Mouse (Mus musculus): ENCODE measurements around the gene Astn2. TPM values are rescaled to one million over a fixed set of nuclear protein-coding genes. Genes with fewer than 3 reads are reported as not detected.
A peak's percentile ranks its signal among the peaks of the same experiment; 100 is the strongest.

The Astn2 gene
- polyA plus RNA-seq, 1 experiment from 2014 or later: 1.2 TPM

GRCm38 (mm10) chr4:66002936-66003335 lies 401.5 kb downstream of the Astn2 start:
- no peak for ATAC-seq (ENCODE audit: low FRiP score)
- Histone ChIP-seq H3K27me3 (ENCODE audit: control insufficient read depth, insufficient read depth, low read length) (no peaks in the 10 kb centered on the region), H3K27ac (ENCODE audit: low read depth, low read length) (no peak overlapping the region), H3K4me1 (replicated peaks; ENCODE audit: control insufficient read depth, insufficient read depth, low read length) (no peaks in the 10 kb centered on the region), H3K4me2 (replicated peaks; ENCODE audit: low read depth, low read length) (no peak overlapping the region), H3K36me3 (ENCODE audit: control insufficient read depth, insufficient read depth, low read length) (no peaks in the 10 kb centered on the region), H3K4me3 (ENCODE audit: low read depth, low read length) (no peak overlapping the region), H3K9ac (ENCODE audit: low read depth, low read length) (no peak overlapping the region), H3K9me3 (ENCODE audit: control insufficient read depth, low read length) (no peaks in the 10 kb centered on the region)
- no peak for DNase-seq (ENCODE audit: low spot score)

GRCm38 (mm10) chr4:65983643-65984042 lies 420.8 kb downstream of the Astn2 start:
- Histone ChIP-seq H3K4me3 (ENCODE audit: low read depth, low read length) (no peak overlapping the region), H3K27ac (ENCODE audit: low read depth, low read length) (no peak overlapping the region), H3K27me3 (ENCODE audit: control insufficient read depth, insufficient read depth, low read length) (no peaks in the 10 kb centered on the region), H3K9ac (ENCODE audit: low read depth, low read length) (no peak overlapping the region), H3K36me3 (ENCODE audit: control insufficient read depth, insufficient read depth, low read length) (no peaks in the 10 kb centered on the region), H3K4me2 (replicated peaks; ENCODE audit: low read depth, low read length) (no peak overlapping the region), H3K9me3 (ENCODE audit: control insufficient read depth, low read length) (no peaks in the 10 kb centered on the region), H3K4me1 (replicated peaks; ENCODE audit: control insufficient read depth, insufficient read depth, low read length) (no peaks in the 10 kb centered on the region)
- WGBS: 92% methylated on average over 2 of the region's 2 CpGs
- DNase-seq (ENCODE audit: low spot score): no peak
- no peak for ATAC-seq (ENCODE audit: low FRiP score)

- Histone ChIP-seq H3K27ac (ENCODE audit: low read depth, low read length) (no peak overlapping the region), H3K9ac (ENCODE audit: low read depth, low read length) (no peak overlapping the region), H3K36me3 (ENCODE audit: control insufficient read depth, insufficient read depth, low read length) (no peaks in the 10 kb centered on the region), H3K4me1 (replicated peaks; ENCODE audit: control insufficient read depth, insufficient read depth, low read length) (no peaks in the 10 kb centered on the region), H3K9me3 (ENCODE audit: control insufficient read depth, low read length) (no peaks in the 10 kb centered on the region), H3K4me3 (ENCODE audit: low read depth, low read length) (no peak overlapping the region), H3K4me2 (replicated peaks; ENCODE audit: low read depth, low read length) (no peak overlapping the region), H3K27me3 (ENCODE audit: control insufficient read depth, insufficient read depth, low read length) (no peaks in the 10 kb centered on the region)
- DNase-seq (ENCODE audit: low spot score) (peak; percentile 10), ATAC-seq (ENCODE audit: low FRiP score) (no peak)
- WGBS: 74% methylated on average over 4 of the region's 4 CpGs
Observed at GRCm38 (mm10) chr4:65982882-65983281, 421.5 kb downstream of the Astn2 start.

- Histone ChIP-seq H3K4me3 (ENCODE audit: low read depth, low read length) (no peak overlapping the region), H3K4me1 (replicated peaks; ENCODE audit: control insufficient read depth, insufficient read depth, low read length) (no peaks in the 10 kb centered on the region)
- no peak for DNase-seq (ENCODE audit: low spot score)
Observed at GRCm38 (mm10) chr4:65976251-65976650, 428.2 kb downstream of the Astn2 start.

GRCm38 (mm10) chr4:65972395-65972794 lies 432.0 kb downstream of the Astn2 start:
- H3K4me1 ChIP-seq (replicated peaks; ENCODE audit: control insufficient read depth, insufficient read depth, low read length): no peaks in the 10 kb centered on the region
- DNase-seq (ENCODE audit: low spot score): no peak
- no peaks in the 10 kb centered on the region for H3K36me3 ChIP-seq (ENCODE audit: control insufficient read depth, insufficient read depth, low read length)
- H3K4me3 ChIP-seq (ENCODE audit: low read depth, low read length): no peak overlapping the region
- no peak overlapping the region for H3K27ac ChIP-seq (ENCODE audit: low read depth, low read length)
- no peak overlapping the region for H3K4me2 ChIP-seq (replicated peaks; ENCODE audit: low read depth, low read length)
- 88% methylated on average over 1 of the region's 1 CpGs for WGBS
- H3K9me3 ChIP-seq (ENCODE audit: control insufficient read depth, low read length): no peaks in the 10 kb centered on the region
- H3K9ac ChIP-seq (ENCODE audit: low read depth, low read length): no peak overlapping the region
- no peaks in the 10 kb centered on the region for H3K27me3 ChIP-seq (ENCODE audit: control insufficient read depth, insufficient read depth, low read length)
- ATAC-seq (ENCODE audit: low FRiP score): no peak

More at GRCm38 (mm10) chr4:65976251-65976650, 428.2 kb downstream of the Astn2 start:
- 82% methylated on average over 3 of the region's 3 CpGs for WGBS
- Histone ChIP-seq H3K9ac (ENCODE audit: low read depth, low read length) (no peak overlapping the region), H3K27ac (ENCODE audit: low read depth, low read length) (no peak overlapping the region), H3K4me2 (replicated peaks; ENCODE audit: low read depth, low read length) (no peak overlapping the region), H3K9me3 (ENCODE audit: control insufficient read depth, low read length) (no peaks in the 10 kb centered on the region), H3K27me3 (ENCODE audit: control insufficient read depth, insufficient read depth, low read length) (no peaks in the 10 kb centered on the region), H3K36me3 (ENCODE audit: control insufficient read depth, insufficient read depth, low read length) (no peaks in the 10 kb centered on the region)
- ATAC-seq (ENCODE audit: low FRiP score): no peak

GRCm38 (mm10) chr4:65969318-65969717 lies 435.1 kb downstream of the Astn2 start:
- H3K9ac ChIP-seq (ENCODE audit: low read depth, low read length): no peak overlapping the region
- H3K4me2 ChIP-seq (replicated peaks; ENCODE audit: low read depth, low read length): no peak overlapping the region
- no peaks in the 10 kb centered on the region for H3K36me3 ChIP-seq (ENCODE audit: control insufficient read depth, insufficient read depth, low read length)
- H3K9me3 ChIP-seq (ENCODE audit: control insufficient read depth, low read length): no peaks in the 10 kb centered on the region
- H3K27ac ChIP-seq (ENCODE audit: low read depth, low read length): no peak overlapping the region
- ATAC-seq (ENCODE audit: low FRiP score) (no peak), DNase-seq (ENCODE audit: low spot score) (no peak)
- H3K4me3 ChIP-seq (ENCODE audit: low read depth, low read length): no peak overlapping the region
- 76% methylated on average over 2 of the region's 2 CpGs for WGBS
- no peaks in the 10 kb centered on the region for H3K27me3 ChIP-seq (ENCODE audit: control insufficient read depth, insufficient read depth, low read length)
- H3K4me1 ChIP-seq (replicated peaks; ENCODE audit: control insufficient read depth, insufficient read depth, low read length): no peaks in the 10 kb centered on the region

GRCm38 (mm10) chr4:65964604-65965003 lies 439.8 kb downstream of the Astn2 start:
- H3K4me2 ChIP-seq (replicated peaks; ENCODE audit: low read depth, low read length): no peak overlapping the region
- ATAC-seq (ENCODE audit: low FRiP score) (no peak), DNase-seq (ENCODE audit: low spot score) (no peak)
- H3K9ac ChIP-seq (ENCODE audit: low read depth, low read length): no peak overlapping the region
- H3K27ac ChIP-seq (ENCODE audit: low read depth, low read length): no peak overlapping the region
- no peaks in the 10 kb centered on the region for H3K9me3 ChIP-seq (ENCODE audit: control insufficient read depth, low read length)
- no peak overlapping the region for H3K4me3 ChIP-seq (ENCODE audit: low read depth, low read length)
- no peaks in the 10 kb centered on the region for H3K27me3 ChIP-seq (ENCODE audit: control insufficient read depth, insufficient read depth, low read length)
- H3K36me3 ChIP-seq (ENCODE audit: control insufficient read depth, insufficient read depth, low read length): no peaks in the 10 kb centered on the region
- H3K4me1 ChIP-seq (replicated peaks; ENCODE audit: control insufficient read depth, insufficient read depth, low read length): no peaks in the 10 kb centered on the region
- 80% methylated on average over 3 of the region's 3 CpGs for WGBS

- no peaks in the 10 kb centered on the region for H3K4me1 ChIP-seq (replicated peaks; ENCODE audit: control insufficient read depth, insufficient read depth, low read length)
- no peak overlapping the region for H3K9ac ChIP-seq (ENCODE audit: low read depth, low read length)
- H3K27me3 ChIP-seq (ENCODE audit: control insufficient read depth, insufficient read depth, low read length): no peaks in the 10 kb centered on the region
- H3K9me3 ChIP-seq (ENCODE audit: control insufficient read depth, low read length): no peaks in the 10 kb centered on the region
- H3K4me3 ChIP-seq (ENCODE audit: low read depth, low read length): no peak overlapping the region
- ATAC-seq (ENCODE audit: low FRiP score): no peak
- H3K27ac ChIP-seq (ENCODE audit: low read depth, low read length): no peak overlapping the region
- no peak for DNase-seq (ENCODE audit: low spot score)
- WGBS: 87% methylated on average over 5 of the region's 5 CpGs
- H3K4me2 ChIP-seq (replicated peaks; ENCODE audit: low read depth, low read length): no peak overlapping the region
- no peaks in the 10 kb centered on the region for H3K36me3 ChIP-seq (ENCODE audit: control insufficient read depth, insufficient read depth, low read length)
Observed at GRCm38 (mm10) chr4:65959188-65959759, 445.1 kb downstream of the Astn2 start.

GRCm38 (mm10) chr4:65958369-65959187 lies 445.8 kb downstream of the Astn2 start:
- no peaks in the 10 kb centered on the region for H3K9me3 ChIP-seq (ENCODE audit: control insufficient read depth, low read length)
- no peaks in the 10 kb centered on the region for H3K36me3 ChIP-seq (ENCODE audit: control insufficient read depth, insufficient read depth, low read length)
- DNase-seq (ENCODE audit: low spot score) (no peak), ATAC-seq (ENCODE audit: low FRiP score) (no peak)
- H3K9ac ChIP-seq (ENCODE audit: low read depth, low read length): no peak overlapping the region
- no peak overlapping the region for H3K4me2 ChIP-seq (replicated peaks; ENCODE audit: low read depth, low read length)
- H3K27ac ChIP-seq (ENCODE audit: low read depth, low read length): no peak overlapping the region
- H3K27me3 ChIP-seq (ENCODE audit: control insufficient read depth, insufficient read depth, low read length): no peaks in the 10 kb centered on the region
- no peak overlapping the region for H3K4me3 ChIP-seq (ENCODE audit: low read depth, low read length)
- no peaks in the 10 kb centered on the region for H3K4me1 ChIP-seq (replicated peaks; ENCODE audit: control insufficient read depth, insufficient read depth, low read length)
- 90% methylated on average over 5 of the region's 5 CpGs for WGBS

All from hindbrain, embryonic 11.5 days (tissue).